Mouse (Mus musculus): Measurements from ENCODE around the gene 4933405O20Rik.

DNA sequence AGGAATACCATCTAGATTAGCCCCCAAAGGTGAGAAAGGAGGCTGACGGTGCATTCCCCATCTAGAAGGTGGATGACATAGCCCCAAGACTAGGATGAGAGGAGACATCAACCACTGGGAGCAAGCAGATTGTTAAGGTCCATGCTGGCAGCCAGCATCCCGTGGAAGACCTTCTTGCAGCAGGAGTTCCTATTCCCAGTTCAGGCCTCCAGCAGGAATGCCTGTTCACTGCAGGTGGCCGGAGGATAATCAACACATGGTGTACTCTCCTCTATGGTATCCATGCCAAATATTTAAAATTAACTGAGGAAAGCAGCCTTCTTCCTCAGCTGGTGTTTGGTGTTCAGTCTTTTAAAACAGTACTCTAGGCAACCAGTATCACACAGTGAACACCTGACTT, 49.4 kb upstream of the 4933405O20Rik start:
- no peak for TF ChIP-seq CTCF (IDR thresholded peaks at IDR 0.05; ENCODE audit: low read depth, low read length)
- no peak for TF ChIP-seq POLR2AphosphoS5 (IDR thresholded peaks at IDR 0.05; ENCODE audit: insufficient replicate concordance, low read depth, low read length)
- TF ChIP-seq GATA1 (IDR thresholded peaks at IDR 0.05; ENCODE audit: borderline replicate concordance, low read length): no peak

Data from G1E (cell line).